ENCODE assay signal across 37 mouse cellular contexts in the genomic region with DNA sequence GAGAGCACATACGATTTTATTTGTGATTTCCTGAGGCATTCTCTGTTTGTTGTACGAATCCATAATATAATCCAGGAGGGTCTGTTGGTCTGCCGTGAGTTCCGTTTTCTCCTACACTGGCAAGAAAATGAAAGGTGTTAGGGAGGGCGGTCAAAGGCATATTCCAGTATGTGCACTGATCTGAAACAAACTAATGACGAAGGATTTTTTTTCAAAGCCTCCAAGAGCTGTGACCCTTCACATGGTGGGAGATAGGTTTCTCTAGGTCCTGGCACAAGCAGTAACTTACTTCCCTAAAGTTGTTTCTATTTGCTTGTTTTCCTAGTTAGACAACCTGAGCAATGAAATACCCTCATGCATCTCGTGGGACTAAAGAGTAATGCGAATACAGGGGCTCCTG. TPM values are rescaled to one million over a fixed set of nuclear protein-coding genes. Genes with fewer than 3 reads are reported as not detected.
"Had no signal": no experiment of that assay in that cellular context is flagged by ENCODE, and none has a peak within 500 bp of the region (broad histone marks: within the 10 kb centered on the region; RNA-seq: fewer than 3 reads in every experiment).

No protein-coding gene starts in this region.

- H3K4me3 ChIP-seq: limb, embryonic 10.5 days; limb, embryonic 12.5 days; limb, embryonic 13.5 days; limb, embryonic 15.5 days; liver, embryonic 12.5 days; liver, embryonic 13.5 days; liver, embryonic 15.5 days; lung, embryonic 15.5 days; megakaryocyte, embryonic 14.5 days; midbrain, embryonic 10.5 days; midbrain, embryonic 12.5 days; midbrain, embryonic 13.5 days; midbrain, embryonic 15.5 days; myocyte; neural tube, embryonic 12.5 days had no signal

- H3K27ac ChIP-seq: limb, embryonic 10.5 days; limb, embryonic 12.5 days; limb, embryonic 13.5 days; limb, embryonic 15.5 days; liver, embryonic 12.5 days; liver, embryonic 13.5 days; liver, embryonic 14.5 days; liver, embryonic 15.5 days; lung, embryonic 15.5 days; macrophage; midbrain, embryonic 10.5 days; midbrain, embryonic 12.5 days; midbrain, embryonic 13.5 days; midbrain, embryonic 15.5 days; neural tube, embryonic 12.5 days had no signal

- H3K4me1 ChIP-seq: limb, embryonic 10.5 days; limb, embryonic 12.5 days; limb, embryonic 13.5 days; limb, embryonic 15.5 days; liver, embryonic 15.5 days; lung, embryonic 15.5 days had no signal

- H3K27me3 ChIP-seq: limb, embryonic 12.5 days; limb, embryonic 13.5 days; limb, embryonic 15.5 days; liver, embryonic 12.5 days; liver, embryonic 13.5 days; liver, embryonic 15.5 days; lung, embryonic 15.5 days; megakaryocyte, embryonic 14.5 days; midbrain, embryonic 12.5 days; midbrain, embryonic 13.5 days; midbrain, embryonic 15.5 days; neural tube, embryonic 12.5 days had no signal

- DNase-seq: left cerebral cortex, postnatal 4 days; liver; liver, embryonic 13.5 days; liver, postnatal 0 days; lung, adult 18-20 months; lung, adult 2 months; lung, embryonic 14.5 days; lung, postnatal 10 days; lung, postnatal 14 days; lung, postnatal 36 days; lung, postnatal 4 days; midbrain, embryonic 14.5 days had no signal

- H3K36me3 ChIP-seq: limb, embryonic 10.5 days; limb, embryonic 12.5 days; limb, embryonic 13.5 days; limb, embryonic 15.5 days; liver, embryonic 12.5 days; liver, embryonic 13.5 days; liver, embryonic 15.5 days; lung, embryonic 15.5 days; midbrain, embryonic 10.5 days; midbrain, embryonic 12.5 days; midbrain, embryonic 13.5 days; midbrain, embryonic 15.5 days; neural tube, embryonic 12.5 days had no signal

RNA-seq across cellular contexts. Expression of gene Nr1h4, which starts 54.6 kb away (rescaled TPM):
- total RNA-seq: left cerebral cortex, postnatal 36 days; megakaryocyte progenitor cell, adult 5-6 weeks; megakaryocyte, adult 5-6 weeks; megakaryocyte-erythroid progenitor cell, adult 5-6 weeks; midbrain, postnatal 0 days; monocyte, adult 5-6 weeks had no signal
- polyA plus RNA-seq: limb, embryonic 10.5 days; limb, embryonic 11.5 days; limb, embryonic 12.5 days; limb, embryonic 13.5 days; macrophage; midbrain, embryonic 12.5 days; midbrain, embryonic 13.5 days; midbrain, embryonic 14.5 days; midbrain, embryonic 16.5 days; midbrain, postnatal 0 days; myocyte; neural tube, embryonic 11.5 days; neural tube, embryonic 12.5 days had no signal
